Mouse (Mus musculus) megakaryocyte, embryonic 14.5 days (primary cell): ENCODE data around the gene Fkbp8. TPM values are rescaled to one million over a fixed set of nuclear protein-coding genes. Genes with fewer than 3 reads are reported as not detected.
A peak's percentile ranks its signal among the peaks of the same experiment; 100 is the strongest.

Experiments
- H3K27me3 ChIP-seq: replicated peaks from 2 replicates; pipeline ENCODE3; 2012; ENCODE audit warnings: inconsistent platforms
- H3K36me3 ChIP-seq: replicated peaks from 2 replicates; pipeline ENCODE3; 2012; ENCODE audit warnings: low read length, inconsistent platforms, mixed read lengths
- H3K4me1 ChIP-seq: 2 replicates; pipeline ENCODE4 v1.6.1; 2012; ENCODE audit warnings: inconsistent platforms
- H3K4me3 ChIP-seq: replicated peaks from 2 replicates; pipeline ENCODE3; 2012; ENCODE audit warnings: moderate library complexity, mild to moderate bottlenecking, inconsistent platforms
- H3K9me3 ChIP-seq: 2 replicates; pipeline ENCODE4 v1.6.1; 2012; ENCODE audit warnings: inconsistent platforms
- FLI1 ChIP-seq: IDR thresholded peaks from 2 replicates; pipeline ENCODE4 v1.6.1; 2012; ENCODE audit warnings: low read length, inconsistent platforms, mixed read lengths
- GATA1 ChIP-seq: IDR thresholded peaks from 3 replicates; pipeline ENCODE4 v1.6.1; 2012; ENCODE audit warnings: mixed read lengths, low read length, inconsistent platforms, borderline replicate concordance
- polyA plus RNA-seq: library from polyadenylated mRNA; stranded (reverse); fragments of >175 nt; gene quantifications from 2 replicates; pipeline ENCODE4 v1.2.3, GENCODE M21; 2012; ENCODE audit warnings: low replicate concordance; ENCODE audit not compliant: insufficient read depth

The Fkbp8 gene
- polyA plus RNA-seq, 1 experiment, result 3,667 TPM

GRCm38 (mm10) chr8:70539077-70539813 is 11.7 kb downstream of the Fkbp8 start, which contains the start of gene Ell:
Ell (plus strand) TSS chr8:70539457.
- H3K36me3 ChIP-seq, result peaks cover 64% of the 10 kb centered on the region
- H3K9me3 ChIP-seq, result no peaks in the 10 kb centered on the region
- no peak for TF ChIP-seq GATA1
- TF ChIP-seq FLI1, result no peak
- H3K27me3 ChIP-seq, result no peaks in the 10 kb centered on the region
- H3K4me1 ChIP-seq, result peaks cover 83% of the 10 kb centered on the region
- H3K4me3 ChIP-seq, result peak within 1 kb of the TSS; percentile 99

GRCm38 (mm10) chr8:70540013-70540506 is 12.5 kb downstream of the Fkbp8 start:
- H3K4me1 ChIP-seq, result peaks cover 83% of the 10 kb centered on the region
- peak overlapping the region; percentile 99 for H3K4me3 ChIP-seq
- no peaks in the 10 kb centered on the region for H3K9me3 ChIP-seq
- no peaks in the 10 kb centered on the region for H3K27me3 ChIP-seq
- TF ChIP-seq FLI1 (no peak), GATA1 (no peak)
- peaks cover 63% of the 10 kb centered on the region for H3K36me3 ChIP-seq

GRCm38 (mm10) chr8:70540507-70541071 is 13.1 kb downstream of the Fkbp8 start:
- H3K4me1 ChIP-seq, result peaks cover 83% of the 10 kb centered on the region

GRCm38 (mm10) chr8:70541081-70541480 is 13.6 kb downstream of the Fkbp8 start:
- peak overlapping the region; percentile 99 for H3K4me3 ChIP-seq
- no peaks in the 10 kb centered on the region for H3K9me3 ChIP-seq
- no peak for TF ChIP-seq GATA1
- no peak for TF ChIP-seq FLI1
- H3K36me3 ChIP-seq, result peaks cover 62% of the 10 kb centered on the region
- no peaks in the 10 kb centered on the region for H3K27me3 ChIP-seq
- peaks cover 85% of the 10 kb centered on the region for H3K4me1 ChIP-seq

More at GRCm38 (mm10) chr8:70540507-70541071, 13.1 kb downstream of the Fkbp8 start:
- no peaks in the 10 kb centered on the region for H3K9me3 ChIP-seq
- TF ChIP-seq GATA1 (no peak), FLI1 (no peak)
- no peaks in the 10 kb centered on the region for H3K27me3 ChIP-seq
- H3K36me3 ChIP-seq, result peaks cover 62% of the 10 kb centered on the region
- peak overlapping the region; percentile 99 for H3K4me3 ChIP-seq

DNA sequence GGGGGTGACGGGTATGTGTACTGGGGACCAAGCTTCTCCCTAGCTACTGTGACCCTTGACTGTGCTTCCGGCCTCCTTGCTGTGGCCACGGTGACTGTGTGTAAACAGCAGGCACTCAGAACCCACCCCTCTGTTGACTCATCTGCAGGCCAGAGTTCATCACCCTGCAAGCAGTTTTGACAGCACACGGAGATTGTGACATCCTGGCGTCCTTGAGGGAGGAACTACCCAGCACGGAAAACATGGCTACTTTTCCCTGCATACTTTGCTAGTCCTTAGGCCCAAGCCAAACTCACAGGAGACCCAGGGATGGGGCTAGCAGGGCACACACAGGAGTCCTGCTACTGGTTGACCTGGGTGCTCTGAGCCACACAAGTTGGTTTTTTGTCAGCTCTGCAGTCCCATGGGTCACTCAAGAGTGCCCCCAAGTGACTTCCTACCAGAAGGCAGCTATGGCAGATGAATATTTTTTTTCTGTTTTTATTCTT is 16.7 kb downstream of the Fkbp8 start:
- H3K4me1 ChIP-seq, result peaks cover 92% of the 10 kb centered on the region
- no peaks in the 10 kb centered on the region for H3K9me3 ChIP-seq
- TF ChIP-seq GATA1, result no peak
- TF ChIP-seq FLI1, result no peak
- peak overlapping the region; percentile 88 for H3K4me3 ChIP-seq
- peaks cover 71% of the 10 kb centered on the region for H3K36me3 ChIP-seq
- no peaks in the 10 kb centered on the region for H3K27me3 ChIP-seq

GRCm38 (mm10) chr8:70546412-70546811 is 18.9 kb downstream of the Fkbp8 start:
- peaks cover 99% of the 10 kb centered on the region for H3K4me1 ChIP-seq
- H3K4me3 ChIP-seq, result peak overlapping the region; percentile 76
- H3K27me3 ChIP-seq, result no peaks in the 10 kb centered on the region
- H3K9me3 ChIP-seq, result no peaks in the 10 kb centered on the region
- TF ChIP-seq FLI1, result no peak
- TF ChIP-seq GATA1, result no peak
- peaks cover 71% of the 10 kb centered on the region for H3K36me3 ChIP-seq

- H3K9me3 ChIP-seq, result no peaks in the 10 kb centered on the region
- H3K4me1 ChIP-seq, result peaks cover 99% of the 10 kb centered on the region
- TF ChIP-seq FLI1 (no peak), GATA1 (no peak)
- no peaks in the 10 kb centered on the region for H3K27me3 ChIP-seq
- H3K36me3 ChIP-seq, result peaks cover 76% of the 10 kb centered on the region
- peak overlapping the region; percentile 51 for H3K4me3 ChIP-seq
Observed at GRCm38 (mm10) chr8:70547762-70548161, 20.2 kb downstream of the Fkbp8 start.

GRCm38 (mm10) chr8:70549412-70550184 is 22.1 kb downstream of the Fkbp8 start:
- Histone ChIP-seq H3K27me3 (no peaks in the 10 kb centered on the region), H3K36me3 (peaks cover 76% of the 10 kb centered on the region), H3K4me3 (no peak overlapping the region), H3K4me1 (peaks cover 99% of the 10 kb centered on the region), H3K9me3 (no peaks in the 10 kb centered on the region)
- TF ChIP-seq FLI1, result peak; percentile 86
- TF ChIP-seq GATA1, result peak; percentile 84; the same call in 2 of the 3 replicates

DNA sequence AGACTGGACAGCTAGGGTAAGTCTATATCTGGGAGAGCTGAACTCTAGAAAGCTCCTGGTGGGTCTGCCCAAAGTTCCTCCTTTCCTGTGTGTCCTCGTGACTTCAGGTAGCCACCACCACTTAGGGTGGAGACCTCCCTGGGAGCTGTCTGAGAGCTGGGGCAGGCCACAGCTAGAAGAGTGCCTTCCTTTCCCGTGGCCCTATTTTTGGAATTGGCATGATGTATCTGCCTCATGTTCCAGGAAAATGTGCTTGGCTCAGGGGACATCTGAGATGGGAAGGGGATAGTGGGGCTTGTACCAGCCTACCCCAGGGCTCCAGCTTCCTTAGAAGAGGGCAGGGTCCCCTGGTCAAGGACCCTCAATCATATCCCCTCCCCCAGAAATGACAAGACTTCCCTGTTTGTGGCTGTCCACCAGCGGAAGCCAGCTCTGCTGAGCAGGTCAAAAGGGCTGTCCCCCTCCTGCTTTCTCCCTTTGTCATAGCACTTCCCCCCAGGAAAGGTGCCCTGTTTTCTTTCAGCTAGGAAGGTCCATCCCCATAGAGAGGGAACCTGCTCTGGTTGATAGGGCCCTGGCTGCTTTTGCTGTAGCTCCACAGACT is 24.1 kb downstream of the Fkbp8 start:
- peaks cover 99% of the 10 kb centered on the region for H3K4me1 ChIP-seq

More for the DNA sequence above, 24.1 kb downstream of the Fkbp8 start:
- no peaks in the 10 kb centered on the region for H3K9me3 ChIP-seq
- peak overlapping the region; percentile 83 for H3K4me3 ChIP-seq
- TF ChIP-seq FLI1, result no peak
- TF ChIP-seq GATA1, result no peak
- peaks cover 75% of the 10 kb centered on the region for H3K36me3 ChIP-seq
- H3K27me3 ChIP-seq, result no peaks in the 10 kb centered on the region
